Mouse (Mus musculus) lung, embryonic 16.5 days (tissue): ENCODE results near the gene Agrp. TPM values are rescaled to one million over a fixed set of nuclear protein-coding genes. Genes with fewer than 3 reads are reported as not detected.
A peak's percentile ranks its signal among the peaks of the same experiment; 100 is the strongest.

Experiments
- ATAC-seq: fragments of 200-750 bp; cut with Nextera tagmentation; 2 replicates; pipeline ENCODE4 v1.8.0; 2017; ENCODE audit warnings: low read depth, mild to moderate bottlenecking, moderate library complexity
- H3K27ac ChIP-seq: fragments of 300-500 bp; sonication (generic); 2 replicates; pipeline ENCODE4 v1.5.1; 2014; ENCODE audit warnings: mild to moderate bottlenecking, control low read depth, low read length
- H3K27me3 ChIP-seq: fragments of 300-500 bp; sonication (generic); 2 replicates; pipeline ENCODE4 v1.6.1; 2014; ENCODE audit warnings: low read depth, low read length, mixed read lengths; ENCODE audit not compliant: control insufficient read depth, insufficient read depth
- H3K36me3 ChIP-seq: fragments of 300-500 bp; sonication (generic); 2 replicates; pipeline ENCODE4 v1.6.1; 2014; ENCODE audit warnings: low read length; ENCODE audit not compliant: control insufficient read depth, insufficient read depth
- H3K4me1 ChIP-seq: fragments of 300-500 bp; sonication (generic); replicated peaks from 2 replicates; pipeline ENCODE4 v1.6.1; 2014; ENCODE audit warnings: low read length, mixed read lengths; ENCODE audit not compliant: control insufficient read depth, insufficient read depth
- H3K4me2 ChIP-seq: fragments of 300-500 bp; sonication (generic); 2 replicates; pipeline ENCODE4 v1.6.1; 2014; ENCODE audit warnings: low read depth, low read length, control low read depth
- H3K4me3 ChIP-seq: fragments of 300-500 bp; sonication (generic); 2 replicates; pipeline ENCODE4 v1.5.1; 2014; ENCODE audit warnings: mild to moderate bottlenecking, low read length, control low read depth
- H3K9ac ChIP-seq: fragments of 300-500 bp; sonication (generic); 2 replicates; pipeline ENCODE4 v1.6.1; 2014; ENCODE audit warnings: low read length, control low read depth
- H3K9me3 ChIP-seq: fragments of 300-500 bp; sonication (generic); 2 replicates; pipeline ENCODE4 v1.6.1; 2016; ENCODE audit warnings: low read length; ENCODE audit not compliant: control insufficient read depth
- WGBS: fragments of 180-500 bp; shearing (Covaris S2); extraction: QIAGEN DNeasy Blood & Tissue Kit; methylation state at CpG from one replicate; pipeline ENCODE4 v1.1.7; 2014; 5-methylcytosine and 5-hydroxymethylcytosine counted together
- polyA plus RNA-seq: library from polyadenylated mRNA; unstranded; fragments of >200 nt; fragmentation: Nextera tagmentation; extraction: Ambion mirVana; gene quantifications from 2 replicates; pipeline ENCODE4 v1.2.1, GENCODE M21; 2015

The Agrp gene
- polyA plus RNA-seq, 1 experiment from 2014 or later = 0.60 TPM

GRCm38 (mm10) chr8:105537011-105537677, 100.0 kb downstream of the Agrp start:
- no peak overlapping the region for H3K4me2 ChIP-seq
- H3K4me3 ChIP-seq = no peak overlapping the region
- H3K9me3 ChIP-seq = no peaks in the 10 kb centered on the region
- H3K4me1 ChIP-seq = peaks cover 12% of the 10 kb centered on the region
- WGBS = 87% methylated on average over 6 of the region's 6 CpGs
- no peak overlapping the region for H3K9ac ChIP-seq
- no peak overlapping the region for H3K27ac ChIP-seq
- H3K36me3 ChIP-seq = peaks cover 16% of the 10 kb centered on the region
- no peaks in the 10 kb centered on the region for H3K27me3 ChIP-seq
- ATAC-seq = no peak

- Histone ChIP-seq H3K9me3 (no peaks in the 10 kb centered on the region), H3K36me3 (peaks cover 13% of the 10 kb centered on the region), H3K27me3 (no peaks in the 10 kb centered on the region), H3K4me2 (no peak overlapping the region), H3K4me3 (no peak overlapping the region), H3K4me1 (peaks cover 12% of the 10 kb centered on the region), H3K9ac (no peak overlapping the region), H3K27ac (no peak overlapping the region)
- WGBS = 89% methylated on average over 3 of the region's 3 CpGs
- no peak for ATAC-seq
Measured at GRCm38 (mm10) chr8:105536546-105536945, 100.6 kb downstream of the Agrp start.

GRCm38 (mm10) chr8:105533892-105534329, 103.3 kb downstream of the Agrp start:
- no peak overlapping the region for H3K4me2 ChIP-seq
- peaks cover 12% of the 10 kb centered on the region for H3K4me1 ChIP-seq
- no peaks in the 10 kb centered on the region for H3K27me3 ChIP-seq
- ATAC-seq = peak; percentile 92
- H3K9ac ChIP-seq = no peak overlapping the region
- H3K4me3 ChIP-seq = no peak overlapping the region
- no peaks in the 10 kb centered on the region for H3K9me3 ChIP-seq
- WGBS = 0% methylated on average over 1 of the region's 1 CpGs
- peak overlapping the region; percentile 89 for H3K27ac ChIP-seq
- H3K36me3 ChIP-seq = peaks cover 9% of the 10 kb centered on the region

DNA sequence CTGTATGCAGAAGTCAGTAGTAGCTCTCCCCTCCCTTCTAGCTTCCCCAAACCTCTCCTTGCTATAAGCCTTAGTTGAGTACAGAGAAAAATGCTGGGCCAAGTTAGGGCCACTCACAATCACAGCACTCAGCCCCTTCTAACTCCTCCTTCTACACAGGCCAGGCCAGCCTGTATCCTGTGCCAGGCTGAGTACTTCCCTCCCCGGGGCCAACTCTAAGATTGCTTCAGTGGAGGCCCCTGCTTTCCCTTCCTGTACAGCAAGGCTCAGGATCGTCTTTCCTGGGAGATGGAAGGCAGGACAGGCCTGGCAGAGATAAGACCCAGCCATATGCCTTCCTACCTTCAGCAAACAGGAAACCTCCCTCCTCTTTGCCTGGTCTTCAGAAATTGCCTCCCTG, 103.8 kb downstream of the Agrp start:
- H3K36me3 ChIP-seq = peaks cover 10% of the 10 kb centered on the region; the same call in 1 of the 2 replicates
- peaks cover 12% of the 10 kb centered on the region for H3K4me1 ChIP-seq
- H3K9ac ChIP-seq = no peak overlapping the region
- H3K4me2 ChIP-seq = no peak overlapping the region
- no peaks in the 10 kb centered on the region for H3K9me3 ChIP-seq
- no peaks in the 10 kb centered on the region for H3K27me3 ChIP-seq
- H3K27ac ChIP-seq = peak overlapping the region; percentile 89
- peak; percentile 90 for ATAC-seq
- 7% methylated on average over 2 of the region's 2 CpGs for WGBS
- H3K4me3 ChIP-seq = no peak overlapping the region

DNA sequence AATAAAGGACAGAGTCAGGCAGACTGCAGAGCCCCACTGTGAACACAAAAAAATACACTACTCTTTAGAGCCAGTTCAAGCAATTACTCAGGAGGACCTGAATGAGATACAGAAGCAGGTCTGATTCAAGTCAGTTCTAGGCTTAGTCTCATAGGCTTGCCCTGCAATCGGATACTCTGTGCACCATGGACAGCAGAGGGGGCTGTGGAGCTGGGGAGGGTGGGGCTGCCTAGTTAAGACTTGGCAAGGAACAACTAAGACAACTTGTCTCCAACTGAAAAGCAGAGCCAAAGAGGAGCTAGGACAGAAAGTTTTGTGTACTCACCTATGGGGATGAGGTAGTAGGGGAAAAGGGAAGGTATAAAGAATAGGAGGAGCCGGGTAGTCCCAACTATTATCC, 105.4 kb downstream of the Agrp start:
- Histone ChIP-seq H3K9ac (no peak overlapping the region), H3K36me3 (peaks cover 4% of the 10 kb centered on the region), H3K4me3 (no peak overlapping the region), H3K4me1 (peaks cover 12% of the 10 kb centered on the region), H3K27me3 (no peaks in the 10 kb centered on the region), H3K27ac (no peak overlapping the region), H3K4me2 (no peak overlapping the region), H3K9me3 (no peaks in the 10 kb centered on the region)
- 71% methylated on average over 2 of the region's 2 CpGs for WGBS
- no peak for ATAC-seq

GRCm38 (mm10) chr8:105529271-105529670, 107.9 kb downstream of the Agrp start:
- no peak overlapping the region for H3K4me2 ChIP-seq
- H3K27ac ChIP-seq = no peak overlapping the region
- no peak overlapping the region for H3K9ac ChIP-seq
- no peak overlapping the region for H3K4me3 ChIP-seq
- WGBS = 88% methylated on average over 3 of the region's 3 CpGs
- H3K9me3 ChIP-seq = no peaks in the 10 kb centered on the region
- H3K27me3 ChIP-seq = no peaks in the 10 kb centered on the region
- ATAC-seq = no peak
- peaks cover 12% of the 10 kb centered on the region for H3K4me1 ChIP-seq
- peaks cover 10% of the 10 kb centered on the region for H3K36me3 ChIP-seq

- H3K36me3 ChIP-seq = peaks cover 10% of the 10 kb centered on the region
- H3K4me2 ChIP-seq = no peak overlapping the region
- H3K27me3 ChIP-seq = no peaks in the 10 kb centered on the region
- 89% methylated on average over 1 of the region's 1 CpGs for WGBS
- no peak overlapping the region for H3K9ac ChIP-seq
- H3K4me3 ChIP-seq = no peak overlapping the region
- peaks cover 3% of the 10 kb centered on the region for H3K4me1 ChIP-seq
- no peak overlapping the region for H3K27ac ChIP-seq
- ATAC-seq = no peak
- H3K9me3 ChIP-seq = no peaks in the 10 kb centered on the region
Measured at GRCm38 (mm10) chr8:105528206-105528605, 109.0 kb downstream of the Agrp start.

DNA sequence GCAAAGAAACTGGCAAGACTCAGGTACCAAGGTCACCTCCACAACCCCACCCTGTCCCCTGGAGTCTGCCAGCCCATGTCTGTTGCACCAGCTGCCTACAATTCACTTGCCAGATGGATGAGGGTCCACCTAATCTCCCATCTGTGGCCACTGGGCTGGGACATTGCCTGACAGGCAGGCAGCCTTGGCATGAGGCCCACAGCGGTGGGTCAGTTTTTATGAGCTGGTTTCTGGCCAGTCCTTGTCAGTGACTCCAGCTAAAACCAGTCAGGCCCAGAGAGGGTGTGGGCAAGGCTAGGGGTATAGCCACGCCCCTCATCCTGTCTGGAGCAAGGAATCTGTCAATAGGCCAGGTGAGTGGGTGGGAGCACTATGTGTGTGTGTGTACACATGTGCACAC, 110.1 kb downstream of the Agrp start:
- Histone ChIP-seq H3K27ac (no peak overlapping the region), H3K4me1 (no peaks in the 10 kb centered on the region; the same call in 1 of the 2 replicates), H3K36me3 (peaks cover 10% of the 10 kb centered on the region), H3K9me3 (no peaks in the 10 kb centered on the region), H3K4me2 (no peak overlapping the region), H3K9ac (no peak overlapping the region), H3K27me3 (no peaks in the 10 kb centered on the region), H3K4me3 (no peak overlapping the region)
- 83% methylated on average over 2 of the region's 2 CpGs for WGBS
- no peak for ATAC-seq

GRCm38 (mm10) chr8:105522890-105523289, 114.3 kb downstream of the Agrp start:
- Histone ChIP-seq H3K4me3 (no peak overlapping the region), H3K9me3 (no peaks in the 10 kb centered on the region), H3K4me2 (no peak overlapping the region), H3K27ac (no peak overlapping the region), H3K9ac (no peak overlapping the region), H3K4me1 (peaks cover 23% of the 10 kb centered on the region), H3K27me3 (no peaks in the 10 kb centered on the region), H3K36me3 (peaks cover 6% of the 10 kb centered on the region; the same call in 1 of the 2 replicates)
- no peak for ATAC-seq
- 46% methylated on average over 9 of the region's 9 CpGs for WGBS
